Mouse (Mus musculus) skeletal muscle tissue, adult 2 months (tissue): ENCODE results near the gene Krtap16-1.

ENCODE experiments used
- DNase-seq: peaks from one replicate; pipeline ENCODE4 v3.0.0-alpha.2; 2012; ENCODE audit warnings: low read depth, low spot score

Gene Krtap16-1

DNA sequence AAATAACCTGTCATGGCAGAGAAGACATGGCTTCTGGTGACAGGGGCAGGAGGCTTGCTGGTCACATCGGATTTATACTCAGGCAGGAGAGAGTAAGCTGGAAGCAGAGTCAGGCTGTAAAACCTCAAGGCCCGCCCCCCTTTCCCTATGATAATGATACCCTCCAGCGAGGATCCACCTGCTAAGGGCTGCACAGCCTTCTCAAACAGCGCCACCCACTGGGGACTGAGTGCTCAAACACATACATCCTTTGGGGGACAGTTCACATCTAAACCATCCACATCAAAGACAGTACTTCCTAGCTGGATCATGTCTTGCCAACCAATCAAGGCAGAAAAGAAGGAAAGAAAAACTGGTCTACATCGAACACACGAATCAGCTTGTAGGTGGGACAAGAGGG, 22.2 kb downstream of the Krtap16-1 start:
- DNase-seq: no peak

DNA sequence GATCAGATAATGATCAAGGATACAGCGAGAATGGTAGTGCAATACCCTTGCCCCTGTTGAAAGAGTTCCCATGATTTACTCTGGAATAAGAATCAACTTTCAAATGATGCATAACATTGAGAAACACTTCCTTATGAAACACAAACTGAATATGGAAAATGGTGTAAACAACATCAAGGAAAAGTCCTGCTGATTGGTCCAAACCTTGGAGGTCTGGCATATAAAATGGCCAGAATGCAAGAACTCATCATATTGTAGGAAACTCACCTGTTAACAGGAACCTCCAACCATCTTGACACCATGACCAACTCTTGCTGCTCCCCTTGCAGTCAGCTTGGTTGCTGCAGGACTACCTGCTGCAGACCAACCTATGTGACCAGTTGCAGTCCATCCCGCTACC, 38.2 kb downstream of the Krtap16-1 start, which contains the start of gene Krtap9-5:
Gene Krtap9-5 (plus strand): TSS at position 301 of the 400 bp plus-strand sequence.
- DNase-seq: no peak

DNA sequence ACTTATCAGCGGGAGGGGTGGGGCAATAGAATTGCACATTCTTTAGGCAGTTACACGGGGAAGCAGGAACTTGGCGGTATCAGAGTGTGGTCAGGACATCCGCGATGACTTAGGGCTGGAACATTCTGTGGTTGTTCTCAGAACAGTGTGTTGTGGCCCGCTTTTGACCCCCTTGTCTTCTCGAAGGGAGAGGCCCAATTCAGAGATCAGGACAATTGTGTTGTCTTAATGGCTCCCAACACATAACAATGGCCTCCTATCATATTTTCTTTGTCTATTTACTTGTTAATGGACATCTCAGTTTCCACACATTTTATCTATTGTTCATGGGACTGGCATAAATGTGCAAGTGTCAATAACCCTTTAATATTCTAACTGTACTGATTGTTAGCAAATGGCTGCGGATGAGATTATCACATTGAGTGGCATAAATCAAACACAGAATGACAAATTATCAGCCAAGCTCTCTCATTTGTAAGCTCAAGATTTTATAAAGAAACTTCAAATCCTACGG, 48.6 kb downstream of the Krtap16-1 start:
- no peak for DNase-seq

DNA sequence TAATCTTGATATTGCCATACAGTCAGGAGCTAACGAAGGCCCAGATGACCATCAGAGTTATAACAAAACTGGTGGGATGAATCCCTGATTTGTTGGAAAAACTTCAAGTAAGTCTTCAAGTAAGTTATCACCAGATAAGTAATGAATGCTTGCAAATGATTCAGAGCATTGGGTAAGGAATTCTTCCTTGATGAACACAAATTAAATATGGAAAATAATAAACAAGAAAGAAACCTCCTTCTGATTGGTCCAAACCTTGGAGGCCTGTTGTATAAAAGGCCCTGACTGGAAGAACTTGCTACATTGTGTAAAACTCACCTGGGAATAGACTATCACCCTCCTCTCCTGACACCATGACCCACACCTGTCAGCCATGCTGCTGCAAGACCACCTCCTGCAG, 50.4 kb downstream of the Krtap16-1 start, which contains the start of gene Krtap31-2:
Gene Krtap31-2 (plus strand): TSS at position 301 of the 400 bp plus-strand sequence.
- no peak for DNase-seq
